ENCODE assay signal across 9 mouse cellular contexts in genomic region chr7:48937562-48937961, GRCm38 (mm10). TPM values are rescaled to one million over a fixed set of nuclear protein-coding genes. Genes with fewer than 3 reads are reported as not detected.
DNase-seq lines count a peak whose midpoint lies in the region; ATAC-seq lines count a peak whose summit lies in the region.
"Had no signal": no experiment of that assay in that cellular context is flagged by ENCODE, and none has a peak within 500 bp of the region (broad histone marks: within the 10 kb centered on the region; RNA-seq: fewer than 3 reads in every experiment).

No protein-coding gene starts in this region.

- peak; percentile 95 for ATAC-seq in common myeloid progenitor, adult 5-6 weeks (replicated peaks; ENCODE audit: low read depth, poor library complexity, severe bottlenecking)
- ATAC-seq in megakaryocyte-erythroid progenitor cell, adult 5-6 weeks (replicated peaks; ENCODE audit: low FRiP score, low TSS enrichment, poor library complexity, severe bottlenecking): peak; percentile 76

- peak; percentile 35 for DNase-seq in layer of hippocampus, adult 11-12 months (ENCODE audit: low spot score)
- no peak for DNase-seq in layer of hippocampus, adult 9-10 months (ENCODE audit: low spot score)
- peak; percentile 91 for DNase-seq in thymus, postnatal 25 days
- no peak for DNase-seq in adipocyte (ENCODE audit: low spot score)
- no peak for DNase-seq in adrenal gland, adult 2 months
- DNase-seq in urinary bladder, postnatal 10 days (ENCODE audit: low spot score): no peak
- DNase-seq: cerebellum, postnatal 36 days had no signal

RNA-seq across cellular contexts. Expression of gene Nav2, which starts 29.0 kb away (rescaled TPM):
- total RNA-seq in common myeloid progenitor, adult 5-6 weeks (2017): 5.9 and 7.8 TPM in 2 replicates
- total RNA-seq in megakaryocyte-erythroid progenitor cell, adult 5-6 weeks (2014; fragmentation: Nextera tagmentation): 1.4 and 2.6 TPM in 2 replicates
- 1.4 and 1.5 TPM in 2 replicates for total RNA-seq in megakaryocyte-erythroid progenitor cell, adult 5-6 weeks (2017)
- 1 to 10 TPM; 6.4 to 6.9 TPM for total RNA-seq in adrenal gland, adult 2 months (2021)
- polyA plus RNA-seq in adrenal gland, adult 2 months (2012; rRNA removed): 3.3 and 4.8 TPM in 2 replicates

RNA-seq across cellular contexts. Expression of gene E2f8, which starts 56.2 kb away (rescaled TPM):
- 35.6 and 46.1 TPM in 2 replicates for total RNA-seq in common myeloid progenitor, adult 5-6 weeks (2017)
- total RNA-seq in megakaryocyte-erythroid progenitor cell, adult 5-6 weeks (2014; fragmentation: Nextera tagmentation): 109 and 163 TPM in 2 replicates
- 35.9 and 44.5 TPM in 2 replicates for total RNA-seq in megakaryocyte-erythroid progenitor cell, adult 5-6 weeks (2017)
- 1 to 10 TPM in 1 of 2 experiments, under 1 TPM in 1; 0.55 to 1.2 TPM for total RNA-seq in adrenal gland, adult 2 months (2021)
- 0.51 and 0.66 TPM in 2 replicates for polyA plus RNA-seq in adrenal gland, adult 2 months (2012; rRNA removed)

Comparison
In these comparisons a context has a peak if more than half of its experiments do, and no peak if none do; other contexts are left out.
1. DNase-seq: peak in layer of hippocampus, adult 11-12 months (single experiment) and thymus, postnatal 25 days (single experiment); none in layer of hippocampus, adult 9-10 months (single experiment), adipocyte (single experiment), adrenal gland, adult 2 months (single experiment) and urinary bladder, postnatal 10 days (single experiment).
2. RNA of gene E2f8, which starts 56.2 kb away (total RNA-seq): 35.9 to 163 TPM in megakaryocyte-erythroid progenitor cell, adult 5-6 weeks and 35.6 to 46.1 TPM in common myeloid progenitor, adult 5-6 weeks; 0.55 to 1.2 TPM in adrenal gland, adult 2 months; every median in the first group is over 10 times any median in the second.